Mouse (Mus musculus) liver, adult 2 months (tissue): ENCODE measurements around the gene Phgdh. TPM values are rescaled to one million over a fixed set of nuclear protein-coding genes. Genes with fewer than 3 reads are reported as not detected.

Experiments used
- DNase-seq: peaks from one replicate; pipeline ENCODE4 v3.0.0-alpha.2; 2011; ENCODE audit warnings: low read depth, low spot score; ENCODE audit errors: extremely low read depth
- H3K27ac ChIP-seq: fragments of 200-500 bp; replicated peaks from 2 replicates; pipeline ENCODE4 v1.5.1; 2012; ENCODE audit warnings: low read depth, mild to moderate bottlenecking, control low read depth, inconsistent platforms, low read length; ENCODE audit not compliant: insufficient read depth
- H3K27me3 ChIP-seq: fragments of 200-500 bp; 2 replicates; pipeline ENCODE4 v1.6.1; 2012; ENCODE audit warnings: mild to moderate bottlenecking, moderate library complexity, low read length, inconsistent platforms; ENCODE audit not compliant: control insufficient read depth, insufficient read depth
- H3K36me3 ChIP-seq: fragments of 200-500 bp; 2 replicates; pipeline ENCODE4 v1.6.1; 2012; ENCODE audit warnings: low read length, inconsistent platforms; ENCODE audit not compliant: control insufficient read depth, insufficient read depth
- H3K4me1 ChIP-seq: fragments of 200-500 bp; 2 replicates; pipeline ENCODE4 v1.6.1; 2011; ENCODE audit warnings: low read length; ENCODE audit not compliant: control insufficient read depth, insufficient read depth
- H3K4me3 ChIP-seq: fragments of 200-500 bp; 2 replicates; pipeline ENCODE4 v1.5.1; 2011; ENCODE audit warnings: low read depth, mild to moderate bottlenecking, control low read depth, low read length, moderate library complexity; ENCODE audit not compliant: insufficient read depth
- H3K79me2 ChIP-seq: fragments of 200-500 bp; 2 replicates; pipeline ENCODE4 v1.6.1; 2012; ENCODE audit warnings: inconsistent platforms, mild to moderate bottlenecking, low read length, moderate library complexity; ENCODE audit not compliant: control insufficient read depth, insufficient read depth
- H3K9ac ChIP-seq: fragments of 200-500 bp; 2 replicates; pipeline ENCODE4 v1.6.1; 2012; ENCODE audit warnings: low read depth, mild to moderate bottlenecking, control low read depth, inconsistent platforms, low read length
- CTCF ChIP-seq: fragments of 200-500 bp; IDR thresholded peaks from 2 replicates; pipeline ENCODE4 v1.5.1; 2011; ENCODE audit warnings: low read depth, low read length, control low read depth
- POLR2A ChIP-seq: fragments of 200-500 bp; IDR thresholded peaks from 2 replicates; pipeline ENCODE4 v1.6.1; 2011; ENCODE audit warnings: low read length, control low read depth; ENCODE audit not compliant: insufficient read depth; ENCODE audit errors: extremely low read depth
- WGBS: fragments of 180-500 bp; shearing (Covaris S2); methylation state at CpG from one replicate; pipeline ENCODE4 v1.1.7; 2018; 5-methylcytosine and 5-hydroxymethylcytosine counted together
- polyA plus RNA-seq: library from polyadenylated mRNA; depleted of rRNA; stranded (reverse); fragments of >200 nt; gene quantifications from 2 replicates; pipeline ENCODE4 v1.2.3, GENCODE M21; 2012
- total RNA-seq: library from RNA; depleted of rRNA; stranded (reverse); fragments of >200 nt; gene quantifications from 2 replicates; pipeline ENCODE4 v1.2.3, GENCODE M21; 2014

The Phgdh gene
- total and polyA plus RNA-seq, 2 experiments, result 0.48 to 0.92 TPM

GRCm38 (mm10) chr3:98381677-98382245, 42.0 kb upstream of the Phgdh start:
- H3K4me1 ChIP-seq, result peaks cover 13% of the 10 kb centered on the region
- peak overlapping the region; percentile 88 for H3K4me3 ChIP-seq
- H3K9ac ChIP-seq, result peak overlapping the region; percentile 87
- H3K27ac ChIP-seq, result 0 out of 2 replicates have a peak overlapping the region, but pooled peaks have one; percentile 35
- peaks cover 3% of the 10 kb centered on the region; the same call in 1 of the 2 replicates for H3K79me2 ChIP-seq
- no peak for TF ChIP-seq POLR2A
- TF ChIP-seq CTCF, result peak; percentile 28; the same call in 1 of the 2 replicates
- no peaks in the 10 kb centered on the region for H3K27me3 ChIP-seq
- H3K36me3 ChIP-seq, result no peaks in the 10 kb centered on the region
- WGBS, result 7% methylated on average over 17 of the region's 17 CpGs
- peak; percentile 37 for DNase-seq

- Histone ChIP-seq H3K4me1 (peaks cover 9% of the 10 kb centered on the region), H3K36me3 (no peaks in the 10 kb centered on the region), H3K27ac (no peak overlapping the region), H3K4me3 (no peak overlapping the region), H3K9ac (no peak overlapping the region), H3K79me2 (no peaks in the 10 kb centered on the region), H3K27me3 (no peaks in the 10 kb centered on the region)
- TF ChIP-seq POLR2A (no peak), CTCF (no peak)
- 19% methylated on average over 7 of the region's 7 CpGs for WGBS
- no peak for DNase-seq
Measured at GRCm38 (mm10) chr3:98379236-98379635, 39.4 kb upstream of the Phgdh start.

- no peak for DNase-seq
- 95% methylated on average over 4 of the region's 4 CpGs for WGBS
- TF ChIP-seq CTCF, result no peak
Measured at GRCm38 (mm10) chr3:98378267-98378666, 38.5 kb upstream of the Phgdh start.

GRCm38 (mm10) chr3:98374980-98375379, 35.2 kb upstream of the Phgdh start:
- Histone ChIP-seq H3K79me2 (no peaks in the 10 kb centered on the region), H3K27ac (no peak overlapping the region), H3K36me3 (no peaks in the 10 kb centered on the region), H3K9ac (no peak overlapping the region), H3K4me1 (no peaks in the 10 kb centered on the region), H3K4me3 (no peak overlapping the region), H3K27me3 (no peaks in the 10 kb centered on the region)
- DNase-seq, result no peak
- 80% methylated on average over 5 of the region's 5 CpGs for WGBS
- TF ChIP-seq CTCF, result no peak
- no peak for TF ChIP-seq POLR2A

More at GRCm38 (mm10) chr3:98378267-98378666, 38.5 kb upstream of the Phgdh start:
- no peak overlapping the region for H3K27ac ChIP-seq
- no peaks in the 10 kb centered on the region for H3K36me3 ChIP-seq
- H3K4me3 ChIP-seq, result no peak overlapping the region
- H3K79me2 ChIP-seq, result no peaks in the 10 kb centered on the region
- no peaks in the 10 kb centered on the region for H3K27me3 ChIP-seq
- peaks cover 9% of the 10 kb centered on the region for H3K4me1 ChIP-seq
- H3K9ac ChIP-seq, result no peak overlapping the region

- H3K36me3 ChIP-seq, result no peaks in the 10 kb centered on the region
- H3K4me1 ChIP-seq, result no peaks in the 10 kb centered on the region
Measured at GRCm38 (mm10) chr3:98374062-98374719, 34.4 kb upstream of the Phgdh start.

DNA sequence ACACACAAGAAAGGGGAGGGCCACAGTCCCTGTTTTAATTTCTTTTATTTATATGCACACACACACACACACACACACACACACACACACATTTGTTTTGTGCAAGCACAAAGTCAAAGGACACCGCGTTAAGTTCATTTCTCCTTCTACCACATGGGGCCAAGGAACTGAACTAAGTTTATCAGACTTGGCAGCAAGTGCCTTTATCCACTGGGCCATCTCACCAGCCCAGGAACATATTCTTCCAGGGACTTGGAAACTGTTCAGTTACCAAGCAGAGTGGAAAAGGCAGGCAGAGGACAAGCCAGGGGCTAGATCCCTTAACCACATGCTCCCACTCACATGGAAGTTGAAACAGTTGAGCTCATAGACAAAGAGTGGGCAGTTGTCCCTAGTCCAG, 29.0 kb upstream of the Phgdh start:
- no peak overlapping the region for H3K4me3 ChIP-seq
- no peaks in the 10 kb centered on the region for H3K79me2 ChIP-seq
- DNase-seq, result no peak
- no peaks in the 10 kb centered on the region for H3K4me1 ChIP-seq
- no peaks in the 10 kb centered on the region for H3K27me3 ChIP-seq
- no peak overlapping the region for H3K9ac ChIP-seq
- 93% methylated on average over 2 of the region's 2 CpGs for WGBS
- no peak overlapping the region for H3K27ac ChIP-seq
- H3K36me3 ChIP-seq, result no peaks in the 10 kb centered on the region
- TF ChIP-seq CTCF, result no peak
- no peak for TF ChIP-seq POLR2A

More at GRCm38 (mm10) chr3:98374062-98374719, 34.4 kb upstream of the Phgdh start:
- no peak overlapping the region for H3K27ac ChIP-seq
- no peaks in the 10 kb centered on the region for H3K79me2 ChIP-seq
- no peak overlapping the region for H3K9ac ChIP-seq
- H3K27me3 ChIP-seq, result no peaks in the 10 kb centered on the region
- 62% methylated on average over 3 of the region's 3 CpGs for WGBS
- no peak for DNase-seq
- no peak for TF ChIP-seq POLR2A
- TF ChIP-seq CTCF, result no peak
- H3K4me3 ChIP-seq, result no peak overlapping the region
